Mouse (Mus musculus): ENCODE measurements around the gene 1700016D06Rik. TPM values are rescaled to one million over a fixed set of nuclear protein-coding genes. Genes with fewer than 3 reads are reported as not detected.

The 1700016D06Rik gene
- total RNA-seq, 2 experiments from 2014 or later = not detected

GRCm38 (mm10) chr8:11616294-11616693 is 84.6 kb downstream of the 1700016D06Rik start:
- peak; percentile 90 for TF ChIP-seq CTCF (conservative IDR thresholded peaks at IDR 0.05)

GRCm38 (mm10) chr8:11614126-11614835 is 86.6 kb downstream of the 1700016D06Rik start:
- no peak overlapping the region for H3K4me3 ChIP-seq
- H3K27ac ChIP-seq = 0 out of 2 replicates have a peak overlapping the region, but pooled peaks have one; percentile 2
- no peak for TF ChIP-seq CTCF (conservative IDR thresholded peaks at IDR 0.05)
- DNase-seq (ENCODE audit: low spot score in 2 of 2) = no peak

More at GRCm38 (mm10) chr8:11616294-11616693, 84.6 kb downstream of the 1700016D06Rik start:
- peak in 1 of 2 experiments; percentile 52 for DNase-seq (ENCODE audit: low spot score in 2 of 2)
- Histone ChIP-seq H3K27ac (peak overlapping the region; percentile 8; the same call in 1 of the 2 replicates), H3K4me3 (no peak overlapping the region)

- no peak overlapping the region for H3K27ac ChIP-seq
- no peak for TF ChIP-seq CTCF (conservative IDR thresholded peaks at IDR 0.05)
- no peak overlapping the region for H3K4me3 ChIP-seq
- no peak for DNase-seq (ENCODE audit: low spot score in 2 of 2)
Observed at GRCm38 (mm10) chr8:11608848-11609247, 92.0 kb downstream of the 1700016D06Rik start.

Small RNA genes within 50 kb of the gene (microRNA-seq; reads per million reads assigned to microRNA genes)
- 1.1 to 2.2 reads per million in 2 experiments for gene Mir7238

Other genes starting within 250 kb of the 1700016D06Rik start
- not detected for gene Rab20, start 222.4 kb downstream of the 1700016D06Rik start, total RNA-seq (2021)
- 10 to 100 TPM; 62.7 to 69.0 TPM for gene Naxd, start 203.6 kb downstream of the 1700016D06Rik start, total RNA-seq (2021)
- 10 to 100 TPM; 22.7 to 26.5 TPM for gene Cars2, start 150.3 kb downstream of the 1700016D06Rik start, total RNA-seq (2021)
- 10 to 100 TPM; 37.1 TPM for gene Ing1, start 145.5 kb downstream of the 1700016D06Rik start, total RNA-seq (2021)
- gene Ankrd10, start 65.3 kb downstream of the 1700016D06Rik start, total RNA-seq (2021) = 10 to 100 TPM; 55.4 to 71.2 TPM
- gene Arhgef7, start 26.7 kb upstream of the 1700016D06Rik start, total RNA-seq (2021) = 100 to 1,000 TPM; 120 to 123 TPM
- 1 to 10 TPM in 1 of 2 experiments, not detected in 1; 1.2 TPM for gene Tex29, start 139.4 kb upstream of the 1700016D06Rik start, total RNA-seq (2021)

All from layer of hippocampus, adult 2 months (tissue).